Mouse (Mus musculus): ENCODE measurements around the gene Slc52a3.

DNA sequence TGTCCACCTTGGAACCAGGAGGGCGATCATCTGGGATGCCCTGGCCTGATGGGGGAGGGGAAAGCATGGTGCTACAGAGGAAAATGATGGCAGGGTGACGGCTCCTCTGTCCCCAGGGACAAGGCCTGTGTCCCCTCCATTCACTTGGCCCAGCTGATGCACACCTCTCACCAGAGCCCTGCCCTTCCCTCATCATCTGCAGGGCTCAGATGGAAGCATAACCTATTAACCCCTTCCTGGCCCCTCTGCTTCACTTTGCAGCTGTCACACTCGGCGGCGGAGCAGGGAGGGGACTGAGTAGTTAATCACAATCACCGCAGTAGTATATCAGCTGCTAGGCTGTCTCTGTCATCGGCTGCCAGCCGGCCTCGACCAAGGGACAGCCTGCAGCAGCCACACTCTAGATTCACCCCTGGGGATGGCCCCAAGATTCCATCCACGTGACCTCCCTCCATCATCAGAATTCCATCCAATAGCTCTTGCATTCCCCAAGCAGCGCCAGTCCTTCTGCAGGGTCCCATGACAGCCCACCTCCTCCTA lies 28.6 kb downstream of the Slc52a3 start:
- TF ChIP-seq CTCF (IDR thresholded peaks at IDR 0.05; ENCODE audit: low read depth, low read length) (no peak), GATA1 (IDR thresholded peaks at IDR 0.05; ENCODE audit: borderline replicate concordance, low read length) (no peak), TAL1 (conservative IDR thresholded peaks at IDR 0.05; ENCODE audit: low read depth, low read length) (no peak), POLR2AphosphoS5 (IDR thresholded peaks at IDR 0.05; ENCODE audit: insufficient replicate concordance, low read depth, low read length) (no peak)

Measured in G1E (cell line).